In the genomic region with DNA sequence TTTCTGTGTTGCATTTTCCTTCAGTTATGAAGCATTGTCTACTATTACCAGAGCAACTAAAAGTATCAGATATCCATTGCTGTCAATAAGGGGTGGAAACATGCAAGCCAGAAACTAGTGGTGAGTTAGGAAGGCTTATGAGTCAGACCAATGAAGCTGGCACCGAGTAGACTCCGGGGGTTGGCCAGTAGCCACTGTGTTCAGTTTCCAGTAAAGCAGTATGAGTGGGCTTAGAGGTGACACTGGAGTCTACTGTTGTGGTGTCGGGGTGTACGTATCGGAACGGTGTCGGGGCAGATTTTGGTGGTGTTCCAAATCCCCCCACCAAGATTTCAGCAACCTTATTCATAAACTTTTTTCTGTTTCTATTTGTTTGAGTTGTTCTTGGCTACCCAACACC, we compare ENCODE assay signal across 15 mouse cellular contexts. TPM values are rescaled to one million over a fixed set of nuclear protein-coding genes. Genes with fewer than 3 reads are reported as not detected.
DNase-seq lines count a peak whose midpoint lies in the region; ATAC-seq and TF ChIP-seq lines count a peak whose summit lies in the region.
"Had no signal": no experiment of that assay in that cellular context is flagged by ENCODE, and none has a peak within 500 bp of the region (broad histone marks: within the 10 kb centered on the region; RNA-seq: fewer than 3 reads in every experiment).

No protein-coding gene starts in this region.

- no peaks in the 10 kb centered on the region for H3K79me2 ChIP-seq in heart, adult 2 months (replicated peaks; ENCODE audit: control insufficient read depth, insufficient read depth, low read length)

- ATAC-seq in activated CD4-positive, CD25-positive, alpha-beta regulatory T cell, adult 4 months, result no peak
- ATAC-seq: forebrain, embryonic 14.5 days had no signal

- H3K27ac ChIP-seq in heart, adult 2 months, result no peak overlapping the region
- H3K27ac ChIP-seq: embryonic facial prominence, embryonic 15.5 days; kidney, postnatal 0 days; neural tube, embryonic 13.5 days had no signal

- TF ChIP-seq POLR2A in heart, adult 2 months (IDR thresholded peaks at IDR 0.05; ENCODE audit: insufficient read depth, low read depth, low read length), result no peak

- no peak for TF ChIP-seq EP300 in heart, adult 2 months (IDR thresholded peaks at IDR 0.05; ENCODE audit: insufficient read depth, low read depth, low read length)

- TF ChIP-seq CTCF in heart, adult 2 months (IDR thresholded peaks at IDR 0.05), result no peak

- peak; percentile 6 for DNase-seq in adrenal gland, adult 2 months
- no peak for DNase-seq in adrenal gland, postnatal 4 days (ENCODE audit: low spot score in 2 of 2)
- DNase-seq in layer of hippocampus, adult 9-11 months, result peak; percentile 34
- DNase-seq in layer of hippocampus, adult 9-10 months (ENCODE audit: low spot score), result no peak
- peak; percentile 43 for DNase-seq in 416B (ENCODE audit: low read depth)
- peak; percentile 31 for DNase-seq in gastrocnemius, postnatal 10 days
- no peak for DNase-seq in heart, adult 2 months
- DNase-seq: cerebellum, adult 11 months; heart, adult 18-20 months; lung, embryonic 14.5 days had no signal

- H3K9ac ChIP-seq in heart, adult 2 months (ENCODE audit: low read depth, low read length), result no peak overlapping the region
- H3K9ac ChIP-seq: embryonic facial prominence, embryonic 15.5 days; lung, embryonic 14.5 days; neural tube, embryonic 13.5 days had no signal

- WGBS in heart, adult 2 months, result 83% methylated on average over 7 of the region's 7 CpGs

- no peaks in the 10 kb centered on the region for H3K27me3 ChIP-seq in heart, adult 2 months (ENCODE audit: control insufficient read depth, insufficient read depth, low read length)
- H3K27me3 ChIP-seq: embryonic facial prominence, embryonic 15.5 days; neural tube, embryonic 13.5 days had no signal

- no peaks in the 10 kb centered on the region for H3K36me3 ChIP-seq in heart, adult 2 months (ENCODE audit: control insufficient read depth, insufficient read depth, low read length)
- H3K36me3 ChIP-seq: embryonic facial prominence, embryonic 15.5 days; neural tube, embryonic 13.5 days had no signal

- H3K4me1 ChIP-seq in heart, adult 2 months (ENCODE audit: control insufficient read depth, insufficient read depth, low read length), result peaks cover 1% of the 10 kb centered on the region
- H3K4me1 ChIP-seq: embryonic facial prominence, embryonic 15.5 days; neural tube, embryonic 13.5 days had no signal

- intact Hi-C loops in heart, adult 2 months (cut with DNase I), result no loop called here

- no peak overlapping the region for H3K4me3 ChIP-seq in heart, adult 2 months
- H3K4me3 ChIP-seq: embryonic facial prominence, embryonic 15.5 days; neural tube, embryonic 13.5 days had no signal

RNA-seq across cellular contexts. Expression of a gene that starts 5.9 kb away (rescaled TPM):
- 10 to 100 TPM in 1 of 2 experiments, 1 to 10 TPM in 1; 5.1 to 14.2 TPM for total RNA-seq in adrenal gland, adult 2 months (2021)
- polyA plus RNA-seq in adrenal gland, adult 2 months (2012; rRNA removed), result 1.9 and 3.1 TPM in 2 replicates
- 10 to 100 TPM in 1 of 2 experiments, 1 to 10 TPM in 1; 9.3 to 10.2 TPM for total RNA-seq in adrenal gland, postnatal 4 days (2021)
- total RNA-seq in gastrocnemius, postnatal 10 days (2021), result 1 to 10 TPM; 5.3 to 6.1 TPM
- 10 to 100 TPM; 18.8 to 23.6 TPM for polyA plus RNA-seq in activated CD4-positive, CD25-positive, alpha-beta regulatory T cell, adult 4 months (2017; shearing (Covaris generic))
- total RNA-seq in heart, adult 2 months (2021), result 10 to 100 TPM in 1 of 2 experiments, 1 to 10 TPM in 1; 6.3 to 10.4 TPM
- 4.2 and 8.5 TPM in 2 replicates for polyA plus RNA-seq in heart, adult 2 months (2012; rRNA removed)
- polyA plus RNA-seq: neural tube, embryonic 13.5 days had no signal

Comparison
In these comparisons a context has a peak if more than half of its experiments do, and no peak if none do; other contexts are left out.
1. DNase-seq: peak in adrenal gland, adult 2 months (single experiment), layer of hippocampus, adult 9-11 months (single experiment), 416B (single experiment) and gastrocnemius, postnatal 10 days (single experiment); none in adrenal gland, postnatal 4 days (0 of 2), layer of hippocampus, adult 9-10 months (single experiment) and heart, adult 2 months (0 of 2).